Mouse (Mus musculus) skeletal muscle tissue, adult 2 months (tissue): Measurements from ENCODE around the gene Sccpdh.
"Not testable (repeated sequence)": the region's sequence is repeated elsewhere in the genome, so short reads cannot be mapped to it uniquely, and the experiment has no call there.

Experiments
- DNase-seq: peaks from one replicate; pipeline ENCODE4 v3.0.0-alpha.2; 2012; ENCODE audit warnings: low read depth, low spot score

Sccpdh gene

DNA sequence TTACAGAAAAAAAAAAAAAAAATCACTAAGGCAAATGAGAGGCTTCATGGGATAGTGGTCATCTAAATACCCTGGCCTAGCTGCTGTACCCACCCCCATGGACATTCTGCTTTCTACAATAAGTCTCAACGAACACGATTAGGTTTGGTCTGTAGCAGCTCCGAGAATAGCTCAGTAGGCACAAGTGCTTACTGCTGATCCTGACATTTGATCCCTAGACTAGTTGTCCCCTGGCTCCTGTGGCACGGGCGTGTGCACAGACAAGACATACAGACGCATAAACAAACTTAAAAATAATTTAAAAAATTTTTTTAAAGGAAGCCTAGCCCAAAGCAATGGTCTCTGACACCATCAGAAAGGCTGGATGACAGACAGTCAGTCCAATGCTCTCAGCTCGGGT lies 560 bp upstream of the Sccpdh start:
- peak; percentile 62 for DNase-seq

DNA sequence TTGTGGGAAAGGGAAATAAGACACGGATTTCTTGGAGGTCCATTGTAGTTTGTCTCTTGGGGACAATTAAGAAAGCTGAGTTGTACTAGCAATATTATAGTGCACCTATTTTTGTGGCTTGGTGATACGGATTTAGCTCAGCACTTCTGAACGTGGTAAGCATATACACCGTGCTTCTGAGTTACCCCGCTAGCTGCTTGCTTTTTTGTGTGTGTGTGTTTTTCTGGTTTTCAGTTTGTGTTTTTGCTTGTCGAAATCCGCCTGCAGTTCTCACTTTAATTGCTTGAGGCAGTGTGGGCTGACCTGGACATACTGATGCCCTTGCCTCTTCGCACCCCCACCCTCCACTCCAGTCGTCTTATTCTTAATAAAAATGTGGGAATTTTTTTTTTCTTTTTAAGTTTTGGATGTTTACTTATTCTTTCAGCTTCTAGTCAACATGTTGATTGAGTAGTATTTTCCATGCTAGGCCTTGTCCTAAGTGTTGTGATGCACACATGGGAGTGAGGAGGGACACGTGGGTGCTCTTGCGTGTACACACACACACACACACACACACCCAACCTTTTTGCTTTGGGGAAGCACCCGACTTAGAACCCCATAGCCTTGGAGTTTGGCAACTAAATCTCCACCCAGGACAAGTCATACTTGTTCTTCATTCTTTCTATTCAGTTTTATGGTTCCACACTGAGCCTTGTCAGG lies 977 bp downstream of the Sccpdh start:
- no peak for DNase-seq

DNA sequence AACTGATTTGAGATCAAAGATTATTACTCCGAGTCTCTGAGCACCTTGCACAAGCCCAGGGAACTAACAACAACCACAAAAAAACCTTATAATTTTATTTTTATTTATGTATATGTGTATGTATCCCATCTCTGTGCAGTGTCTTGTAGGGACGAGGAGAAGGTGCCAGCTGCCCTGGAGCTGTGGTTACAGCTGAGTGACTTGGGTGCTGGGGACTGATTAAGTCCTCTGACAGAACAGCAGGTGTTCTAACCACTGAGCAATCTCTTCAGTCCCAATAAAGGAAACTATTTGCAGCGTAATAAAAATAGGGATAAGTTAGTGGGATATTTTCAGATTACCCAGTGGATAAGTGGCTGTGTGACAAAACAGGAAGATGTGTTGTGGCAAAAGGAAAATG lies 6.3 kb downstream of the Sccpdh start:
- DNase-seq: no peak

DNA sequence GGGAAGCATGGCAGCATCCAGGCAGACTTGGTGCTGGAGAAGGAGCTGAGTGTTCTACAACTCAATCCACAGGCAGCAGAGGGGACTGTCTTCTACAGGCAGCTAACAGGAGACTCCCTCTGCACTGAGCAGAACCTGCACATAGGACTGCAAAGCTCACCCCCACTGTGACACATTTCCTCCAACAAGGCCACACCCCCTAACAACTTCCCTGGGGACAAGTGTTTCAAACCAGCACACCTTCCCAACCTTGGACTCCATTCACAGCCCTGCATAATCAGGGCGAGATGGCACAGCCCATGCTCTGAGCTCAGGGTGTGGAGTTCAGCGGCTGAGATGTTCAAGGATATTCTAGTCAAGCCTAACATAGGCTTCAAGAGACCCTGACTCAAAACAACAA lies 9.0 kb downstream of the Sccpdh start:
- no peak for DNase-seq

DNA sequence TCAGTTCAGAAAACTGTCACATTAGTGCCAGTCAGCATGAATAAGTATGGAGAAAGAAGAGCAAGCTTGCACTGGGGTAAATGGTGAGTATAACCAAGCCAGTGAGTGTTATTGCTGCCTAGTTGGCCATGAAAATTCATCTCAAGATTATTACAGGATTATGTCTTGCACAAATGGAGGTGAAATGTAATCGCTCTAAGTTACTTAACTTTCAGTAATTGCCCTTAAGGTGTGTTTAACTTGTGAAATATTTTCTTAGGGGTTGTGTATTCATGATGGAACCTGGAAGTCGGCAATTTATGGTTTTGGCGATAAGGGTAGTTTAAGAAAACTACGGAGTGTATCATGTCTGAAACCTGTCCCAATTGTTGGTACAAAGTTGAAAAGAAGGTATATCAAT lies 11.3 kb downstream of the Sccpdh start:
- DNase-seq: no peak

DNA sequence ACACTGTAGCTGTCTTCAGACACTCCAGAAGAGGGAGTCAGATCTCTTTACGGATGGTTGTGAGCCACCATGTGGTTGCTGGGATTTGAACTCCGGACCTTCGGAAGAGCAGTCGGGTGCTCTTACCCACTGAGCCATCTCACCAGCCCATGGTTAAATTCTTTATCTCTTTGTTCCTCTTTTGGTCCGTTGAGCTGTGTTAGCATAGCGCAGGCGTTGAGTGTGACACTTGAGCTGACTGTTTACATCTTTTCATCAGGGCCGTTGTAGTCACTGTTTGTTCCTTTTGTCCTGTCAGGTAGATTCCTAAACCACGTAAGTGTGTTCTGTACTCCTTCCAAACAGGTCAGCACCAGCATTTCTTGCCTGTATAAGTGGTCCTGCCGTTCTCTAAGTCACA lies 14.7 kb downstream of the Sccpdh start:
- DNase-seq: not testable (repeated sequence)

DNA sequence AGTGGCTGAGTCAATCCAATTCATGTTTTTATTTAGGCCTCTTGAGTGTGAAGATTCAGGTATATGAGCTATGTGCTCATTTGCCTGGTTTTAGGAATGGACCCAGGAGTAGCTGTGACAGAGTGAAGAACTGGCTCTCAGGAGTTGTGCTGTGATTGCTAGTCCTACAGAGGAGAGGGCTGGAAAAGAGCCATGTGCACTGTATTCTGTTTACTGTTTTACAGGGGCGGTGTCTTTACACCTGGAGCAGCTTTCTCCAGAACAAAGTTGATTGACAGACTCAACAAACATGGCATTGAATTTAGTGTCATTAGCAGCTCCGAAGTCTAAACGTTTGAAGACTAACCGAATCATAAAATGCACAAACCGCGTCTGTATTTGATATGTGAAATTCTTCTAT lies 18.3 kb downstream of the Sccpdh start:
- no peak for DNase-seq

DNA sequence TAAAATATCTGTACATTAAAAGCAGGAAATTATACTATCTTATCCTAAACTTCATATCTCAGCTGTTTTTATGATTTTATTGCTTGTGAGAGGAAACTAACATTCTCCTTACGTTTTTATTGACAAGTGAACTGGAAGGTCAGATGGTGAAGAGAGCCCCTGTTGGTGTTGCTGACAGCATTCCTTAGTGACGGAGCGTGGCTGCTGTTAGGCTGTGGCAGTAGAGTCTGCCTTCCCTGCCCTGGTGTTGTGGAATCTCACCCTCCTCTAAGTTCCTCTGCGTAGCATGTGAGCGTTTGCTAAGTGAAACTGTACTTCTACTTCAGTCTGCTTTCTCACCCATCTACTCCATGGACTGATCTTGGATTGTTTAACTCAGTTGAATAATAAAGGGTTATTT lies 18.8 kb downstream of the Sccpdh start:
- no peak for DNase-seq

DNA sequence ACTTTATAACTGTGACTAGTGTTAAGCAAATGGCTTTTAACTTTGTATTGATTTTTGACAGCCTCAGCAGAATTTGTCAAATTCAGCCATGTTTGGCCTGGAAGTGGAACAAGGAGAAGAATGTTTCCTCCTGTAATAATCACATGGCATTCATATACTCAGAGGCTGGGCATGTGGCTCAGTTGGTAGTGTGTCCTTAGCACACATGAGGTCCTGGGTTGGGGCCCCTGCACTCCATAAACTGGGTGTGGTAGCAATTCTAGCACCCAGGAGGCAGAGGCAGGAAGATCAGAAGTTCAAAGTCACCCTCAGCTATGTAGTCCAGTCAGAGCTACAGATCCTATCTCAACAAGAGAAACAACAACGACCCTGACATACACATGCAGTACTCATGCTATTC lies 19.3 kb downstream of the Sccpdh start:
- no peak for DNase-seq

DNA sequence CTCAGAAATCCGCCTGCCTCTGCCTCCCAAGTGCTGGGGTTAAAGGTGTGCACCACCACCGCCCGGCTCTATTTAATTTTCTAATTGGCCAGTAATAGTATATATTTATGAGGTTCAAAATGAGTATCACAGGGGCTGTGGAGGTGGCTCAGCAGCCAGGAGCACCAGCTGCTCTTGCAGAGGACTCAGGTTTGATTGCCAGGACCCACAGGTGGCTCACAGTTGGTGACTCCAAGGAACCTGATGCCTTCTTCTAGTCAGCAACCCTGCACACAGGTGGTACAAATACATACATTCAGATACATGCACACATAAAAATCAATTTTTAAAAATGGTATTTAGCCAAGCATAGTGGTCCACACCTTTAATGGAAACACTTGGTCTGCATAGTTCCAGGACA lies 20.0 kb downstream of the Sccpdh start:
- DNase-seq: no peak

DNA sequence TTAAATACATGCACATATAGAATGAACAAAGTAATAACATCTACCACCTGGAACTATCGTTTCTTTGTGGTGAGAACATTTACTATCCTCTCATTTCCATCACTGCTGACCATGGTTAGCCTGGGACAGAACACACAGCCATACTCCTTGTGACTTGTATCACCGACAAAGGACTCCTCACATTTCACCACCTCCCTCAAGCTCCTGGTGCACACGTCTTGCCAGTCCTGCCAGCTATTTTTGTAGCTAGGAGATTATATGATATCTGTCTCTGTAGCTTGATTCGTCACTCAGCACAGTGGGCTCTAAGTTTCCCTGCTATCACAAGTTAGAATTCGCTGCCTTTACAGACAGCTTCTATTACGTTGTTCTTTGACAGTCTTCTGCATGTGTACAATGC lies 20.4 kb downstream of the Sccpdh start:
- DNase-seq: no peak

DNA sequence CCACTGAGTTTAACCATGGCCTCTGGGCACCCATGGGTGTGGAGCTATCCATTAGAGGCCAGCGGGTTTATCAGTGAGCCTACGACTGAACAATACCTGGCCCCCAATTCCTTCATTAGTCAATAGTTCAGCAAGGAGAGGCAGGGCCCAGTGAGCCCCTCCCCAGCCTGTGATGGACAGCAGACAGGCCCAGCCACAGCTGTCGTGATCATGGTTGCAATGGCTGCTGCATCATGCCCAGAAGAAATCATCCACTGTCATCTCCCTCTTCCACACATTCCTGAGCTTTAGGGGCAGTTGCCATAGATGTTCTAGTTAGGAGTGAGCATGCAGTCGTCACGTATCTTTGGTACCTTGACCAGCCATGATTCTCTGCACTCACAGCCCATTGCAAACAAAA lies 20.9 kb downstream of the Sccpdh start:
- no peak for DNase-seq

DNA sequence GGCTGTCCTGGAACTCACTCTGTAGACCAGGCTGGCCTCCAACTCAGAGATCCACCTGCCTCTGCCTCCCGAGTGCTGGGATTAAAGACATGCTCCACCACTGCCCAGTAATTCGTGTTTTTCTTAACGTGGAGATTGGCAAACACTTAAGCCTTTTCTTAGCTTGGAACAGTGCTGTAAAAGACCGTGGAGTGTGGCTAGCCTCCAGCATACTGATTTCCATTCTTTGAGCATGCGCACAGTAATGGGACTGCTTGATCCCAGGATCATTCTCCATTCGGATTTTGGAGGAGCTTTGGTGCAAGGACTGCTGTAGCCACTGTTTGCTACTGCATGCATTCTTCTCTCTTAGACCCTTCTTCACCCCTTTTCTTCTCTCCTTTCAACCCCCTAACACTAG lies 21.5 kb downstream of the Sccpdh start:
- no peak for DNase-seq

DNA sequence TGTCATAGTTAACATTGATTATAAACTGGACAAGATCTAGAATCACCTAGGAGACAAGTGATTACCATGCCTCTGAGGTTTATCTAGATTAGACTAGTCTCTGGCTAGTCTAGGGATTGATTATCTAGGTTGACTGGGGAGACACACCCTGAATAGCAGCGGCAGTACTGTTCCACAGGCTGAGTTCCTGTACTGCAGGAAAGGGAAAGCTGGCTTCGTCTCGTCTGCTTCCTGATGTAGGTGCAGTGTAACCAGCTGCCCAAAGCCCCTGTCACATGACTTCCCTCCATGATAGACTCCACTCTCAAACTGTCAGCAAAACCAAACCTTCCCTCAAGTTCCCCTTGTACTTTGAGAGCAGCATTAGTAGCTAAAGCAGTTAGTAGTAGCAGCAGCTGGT lies 36.1 kb downstream of the Sccpdh start:
- no peak for DNase-seq

DNA sequence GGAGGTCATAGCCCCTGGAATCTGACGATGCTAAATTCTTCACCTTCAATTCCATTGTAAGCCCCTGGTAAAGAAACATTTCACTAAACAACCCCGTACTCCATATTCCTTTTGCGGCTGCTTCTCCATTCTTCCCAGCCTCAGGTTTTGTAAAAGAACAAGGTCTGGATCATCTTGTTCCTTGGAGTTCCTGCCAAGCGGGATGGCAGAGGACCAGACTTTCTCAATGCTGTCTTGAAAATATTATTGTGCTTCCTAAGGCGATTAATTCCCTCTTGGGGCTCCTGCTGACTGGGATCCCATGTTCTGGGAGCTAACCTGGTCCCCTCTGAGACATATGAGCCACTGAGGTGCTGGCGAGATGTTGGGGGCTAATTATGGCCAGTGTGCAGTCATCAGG lies 37.1 kb downstream of the Sccpdh start:
- DNase-seq: peak; percentile 60

DNA sequence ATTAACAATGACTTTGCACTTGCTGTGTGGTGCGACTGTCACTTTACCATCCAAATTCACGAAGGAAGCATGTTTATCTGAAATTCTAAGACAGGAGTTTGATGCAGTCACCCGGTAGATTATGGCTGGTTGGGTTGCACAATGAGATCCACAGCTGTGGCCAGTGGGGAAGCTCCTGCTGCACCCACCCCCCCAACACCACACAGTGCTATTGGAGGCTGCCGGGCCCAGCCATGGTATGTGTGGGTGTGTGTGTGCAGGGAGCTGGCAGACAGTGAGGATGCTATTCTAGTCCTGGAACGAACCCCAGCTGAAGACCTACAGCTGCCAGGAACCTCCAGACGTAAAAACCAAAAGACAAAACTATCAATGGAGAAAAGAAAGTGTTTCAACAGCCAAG lies 41.4 kb downstream of the Sccpdh start:
- DNase-seq: peak; percentile 69

DNA sequence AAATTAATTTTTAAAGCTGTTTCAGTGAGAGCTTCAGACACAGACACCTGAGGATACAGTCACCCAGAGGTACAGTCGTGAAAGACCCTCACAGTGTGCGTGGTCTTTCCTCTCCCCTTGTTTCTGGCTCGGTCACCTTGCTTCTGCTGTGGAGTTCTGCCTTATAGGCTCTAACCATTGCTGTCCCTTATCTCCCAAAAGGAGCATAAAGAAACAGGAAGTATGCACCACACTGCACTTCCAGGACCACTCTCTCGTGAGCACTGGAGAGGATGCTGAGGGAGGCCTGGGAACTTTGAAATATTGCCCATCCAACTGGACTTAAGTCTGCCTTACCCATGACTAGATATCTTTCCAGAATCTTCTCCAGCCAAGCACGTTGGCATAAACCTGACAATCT lies 42.7 kb downstream of the Sccpdh start:
- DNase-seq: no peak

DNA sequence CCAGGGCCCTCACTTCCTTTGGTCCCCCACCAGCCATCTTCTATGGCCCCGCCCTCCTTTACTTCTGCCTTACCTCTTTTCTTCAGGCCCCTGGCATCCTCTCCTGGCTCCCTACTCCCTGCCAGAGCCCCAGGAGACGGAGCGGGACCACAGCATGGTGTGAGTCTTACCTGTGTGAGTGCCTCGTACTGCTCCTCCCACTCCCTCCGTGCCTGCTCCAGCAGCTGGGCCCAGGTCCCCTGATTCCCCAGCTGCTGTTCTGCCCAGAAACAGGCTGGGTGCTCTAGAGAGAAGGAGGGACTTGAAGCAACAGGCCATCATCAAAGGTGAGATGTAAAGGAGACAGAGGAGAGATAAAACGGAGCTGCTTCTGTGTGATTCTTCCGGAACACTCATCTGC lies 44.6 kb downstream of the Sccpdh start:
- no peak for DNase-seq

DNA sequence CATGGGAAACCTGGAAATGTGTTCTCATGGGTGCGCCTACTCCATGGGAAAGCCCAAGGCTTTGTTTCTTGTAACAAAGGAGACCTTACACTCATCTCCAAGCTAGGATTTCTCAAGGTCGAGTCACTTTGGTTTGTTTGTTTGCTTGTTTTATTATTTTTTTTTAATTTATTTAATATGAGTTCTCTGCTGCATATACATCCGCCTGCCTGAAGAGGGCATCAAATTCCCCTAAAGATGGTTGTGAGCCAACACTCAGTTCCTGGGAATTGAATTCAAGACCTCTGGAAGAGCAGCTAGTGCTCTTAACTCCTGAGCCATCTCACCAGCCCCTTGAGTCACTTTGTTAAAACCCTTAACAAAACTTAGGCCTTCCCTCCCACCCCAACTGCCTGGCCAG lies 45.4 kb downstream of the Sccpdh start:
- DNase-seq: no peak

DNA sequence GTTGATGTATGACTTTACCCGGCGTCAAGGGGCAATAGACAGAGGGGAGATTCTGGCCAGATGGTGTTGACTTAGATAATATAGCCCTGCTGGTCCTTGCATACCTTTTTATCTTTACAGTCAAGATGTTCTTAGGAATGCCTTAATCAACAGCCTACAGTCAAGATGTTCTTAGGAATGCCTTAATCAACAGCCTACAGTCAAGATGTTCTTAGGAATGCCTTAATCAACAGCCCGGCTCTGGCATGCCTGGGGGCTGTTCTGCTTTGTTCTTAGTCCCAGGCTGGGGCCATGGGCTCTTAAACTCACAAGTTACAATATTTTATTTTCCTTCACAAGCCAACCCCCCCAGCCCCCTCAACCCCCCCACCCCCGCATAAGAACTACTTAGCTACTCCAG lies 47.3 kb downstream of the Sccpdh start:
- not testable (repeated sequence) for DNase-seq

DNA sequence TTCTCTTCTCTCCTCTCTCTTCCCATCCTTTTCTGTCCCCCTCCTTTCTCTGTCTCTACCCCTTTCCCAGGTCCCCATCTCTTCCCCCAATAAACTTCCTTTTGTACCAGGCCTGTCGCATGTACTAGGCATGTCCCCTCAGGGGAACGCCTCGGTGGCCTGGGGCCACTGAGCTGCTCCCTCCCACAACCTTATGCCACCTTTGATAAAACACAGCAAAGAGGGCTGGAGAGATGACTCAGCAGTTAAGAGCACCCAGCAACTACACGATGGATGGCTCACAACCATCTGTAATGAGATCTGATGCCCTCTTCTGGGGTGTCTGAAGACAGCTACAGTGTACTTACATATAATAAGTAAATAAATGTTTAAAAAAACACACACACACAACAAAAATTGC lies 47.8 kb downstream of the Sccpdh start:
- DNase-seq: no peak

DNA sequence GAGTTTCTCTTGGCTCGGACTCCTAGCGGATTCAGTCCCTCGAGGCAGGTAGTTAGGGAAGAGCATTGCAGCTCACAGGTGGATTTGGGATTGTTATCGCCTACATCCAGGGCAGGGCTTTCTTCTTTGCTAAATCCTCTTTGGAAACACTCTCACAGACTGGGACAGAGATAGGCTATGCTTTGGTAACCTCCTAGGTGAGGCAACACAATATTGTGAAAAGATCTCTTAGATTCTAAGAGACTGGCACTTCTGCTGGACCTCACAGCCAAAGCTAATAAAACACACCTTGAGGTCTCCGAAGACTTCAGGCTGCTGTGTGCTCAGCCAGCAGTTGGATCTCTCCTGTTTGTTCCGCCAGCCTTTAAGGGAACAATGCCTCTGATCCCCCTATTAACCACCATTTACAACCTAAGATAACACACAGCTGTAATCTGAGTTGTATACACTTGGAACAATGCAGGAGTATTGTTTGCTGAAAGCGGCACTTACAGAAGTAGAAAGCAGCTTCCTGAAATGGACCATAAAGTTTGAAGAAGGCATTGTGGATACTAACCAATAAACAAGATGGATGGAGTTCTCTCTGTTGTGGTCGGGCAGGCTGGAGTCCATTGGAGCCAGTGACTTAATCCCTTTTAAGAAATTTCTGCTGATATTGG lies 54.9 kb downstream of the Sccpdh start:
- no peak for DNase-seq

DNA sequence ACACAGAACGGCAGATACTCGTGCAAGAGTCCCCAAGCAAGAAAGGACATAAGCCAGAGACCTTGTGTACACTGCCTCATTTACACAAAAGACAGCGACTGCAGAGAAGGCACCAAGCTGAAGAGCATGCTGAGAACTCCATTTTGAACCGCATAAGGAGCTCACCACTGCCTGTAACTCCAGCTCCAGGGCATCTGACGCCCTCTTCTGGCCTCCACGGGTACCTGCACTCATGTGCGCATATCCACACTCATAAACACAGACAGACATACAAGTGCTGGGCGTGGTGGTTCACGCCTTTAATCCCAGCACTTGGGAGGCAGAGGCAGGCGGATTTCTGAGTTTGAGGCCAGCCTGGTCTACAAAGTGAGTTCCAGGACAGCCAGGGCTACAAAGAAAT lies 60.7 kb downstream of the Sccpdh start:
- DNase-seq: no peak

DNA sequence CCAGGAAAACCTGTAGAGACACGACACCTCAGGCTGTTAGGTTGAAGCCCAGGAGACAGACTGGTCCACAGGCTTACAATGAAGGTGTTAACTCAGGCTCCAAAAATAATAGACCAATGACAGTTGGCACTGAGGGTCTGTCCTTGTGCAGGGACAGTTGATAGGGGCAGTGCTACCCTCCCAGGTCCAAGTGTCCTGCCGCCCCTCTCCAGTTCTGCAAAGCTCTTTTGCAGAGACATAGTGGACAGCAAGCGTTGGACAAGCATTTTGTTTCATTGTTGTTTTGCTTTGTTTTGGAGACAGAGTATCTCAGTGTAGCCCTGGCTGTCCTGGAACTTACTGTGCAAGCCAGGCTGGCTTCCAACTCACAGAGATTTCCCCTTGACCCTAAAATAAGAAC lies 63.4 kb downstream of the Sccpdh start:
- DNase-seq: no peak
